Mouse (Mus musculus): ENCODE results near the gene Paxx.

DNA sequence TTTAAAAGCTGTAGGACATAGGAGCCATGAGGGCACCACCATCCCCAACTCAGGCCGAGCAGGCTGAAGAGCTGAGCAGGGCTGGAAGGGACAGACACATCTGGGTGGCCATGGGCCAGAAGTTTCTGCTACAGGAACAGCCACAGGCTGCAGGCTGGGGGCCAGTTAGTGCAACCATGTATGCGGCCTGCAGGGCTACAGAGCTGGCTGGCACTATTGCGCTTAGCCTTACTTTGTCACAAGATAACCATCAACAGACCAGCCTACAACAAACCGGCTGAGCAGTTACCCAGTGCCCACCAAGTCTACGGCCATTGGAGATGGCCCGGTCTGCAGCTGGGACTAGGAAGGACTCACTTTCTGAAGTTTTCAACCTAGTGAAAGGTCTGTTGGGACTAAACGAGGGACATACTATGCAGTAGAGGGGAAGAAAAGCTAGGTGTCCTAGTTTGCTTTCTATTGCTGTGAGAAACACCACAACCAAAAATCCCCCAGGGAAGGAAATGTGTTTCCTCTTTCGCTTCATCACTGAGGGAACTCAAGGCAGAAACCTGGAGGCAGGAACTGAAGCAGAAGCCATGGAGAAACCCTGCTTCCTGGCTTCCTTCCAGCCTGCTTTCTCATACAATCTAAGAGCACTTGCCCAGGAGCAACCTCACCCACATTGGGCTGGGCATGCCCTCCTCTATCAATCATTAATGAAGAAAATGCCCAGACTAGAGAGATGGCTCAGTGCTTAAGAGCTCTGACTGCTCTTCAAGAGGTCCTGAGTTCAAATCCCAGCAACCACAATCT is 9.8 kb downstream of the Paxx start:
- TF ChIP-seq CTCF (conservative IDR thresholded peaks at IDR 0.05; ENCODE audit: low read length) (no peak), NANOG (IDR thresholded peaks at IDR 0.05; ENCODE audit: borderline replicate concordance, low read length) (no peak), POU5F1 (IDR thresholded peaks at IDR 0.05; ENCODE audit: borderline replicate concordance, low read length) (no peak)
